Mouse (Mus musculus) stomach, postnatal 0 days (tissue): ENCODE measurements at regions not wholly inside any gene's neighbourhood (a gene's known extent, or its start where the extent isn't known, plus 50 kb on each side); places are given as distances from the start of the nearest gene placed in this dataset.

Experiments used
- CTCF ChIP-seq: IDR thresholded peaks from 2 replicates; pipeline ENCODE4 v1.5.1; 2016; ENCODE audit warnings: antibody characterized with exemption, low read depth, mild to moderate bottlenecking, moderate library complexity
- EP300 ChIP-seq: optimal IDR thresholded peaks from 2 replicates; pipeline ENCODE3; 2016; ENCODE audit warnings: antibody characterized with exemption

DNA sequence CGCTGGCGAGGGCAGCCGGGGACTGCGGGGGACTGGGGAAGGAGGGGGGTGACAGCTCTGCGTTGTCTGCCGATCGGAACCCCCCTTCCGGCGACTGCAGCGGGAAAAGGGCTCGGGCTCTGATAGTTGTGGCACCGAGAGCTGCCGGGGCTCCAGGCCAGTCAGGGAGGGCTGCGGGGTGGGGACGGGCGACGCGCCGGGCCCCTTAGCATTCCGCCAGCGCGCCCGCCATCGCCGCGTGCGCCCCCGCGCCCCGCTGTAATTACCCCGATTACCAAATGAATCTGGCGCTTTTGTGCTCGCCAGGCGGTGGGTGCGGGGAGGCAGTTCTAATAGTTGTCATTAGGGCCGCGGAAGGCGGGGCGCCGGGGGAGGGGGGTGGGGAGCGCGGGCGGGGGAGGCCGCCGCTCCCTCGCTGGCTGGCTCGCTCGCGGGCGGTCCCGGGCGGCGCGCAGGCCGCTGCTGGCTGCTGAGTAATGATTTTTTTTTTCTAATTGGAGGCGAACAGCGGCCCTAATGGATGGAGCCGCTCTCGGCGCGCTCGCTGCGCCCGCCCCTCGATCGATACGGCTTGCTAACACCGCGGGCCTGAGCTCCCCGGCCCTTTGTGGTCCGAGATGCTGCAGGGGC lies 352.8 kb downstream of the Bcor start:
- no peak for TF ChIP-seq CTCF
- TF ChIP-seq EP300, result no peak
